Comparison of ENCODE assay signal across 8 mouse cellular contexts in genomic region chrX:8143750-8144149, GRCm38 (mm10). TPM values are rescaled to one million over a fixed set of nuclear protein-coding genes. Genes with fewer than 3 reads are reported as not detected.
DNase-seq lines count a peak whose midpoint lies in the region; ATAC-seq and TF ChIP-seq lines count a peak whose summit lies in the region.

No protein-coding gene starts in this region.

- H3K9ac ChIP-seq in kidney, embryonic 15.5 days: peak overlapping the region; percentile 79

- no peak for ATAC-seq in CD4-positive, CD25-positive, alpha-beta regulatory T cell, adult 4 months
- ATAC-seq in kidney, embryonic 15.5 days (replicated peaks; ENCODE audit: low FRiP score): no peak

- no peaks in the 10 kb centered on the region for H3K9me3 ChIP-seq in kidney, embryonic 15.5 days (replicated peaks)

- H3K4me2 ChIP-seq in kidney, embryonic 15.5 days: peak overlapping the region; percentile 74
- peak overlapping the region; percentile 70 for H3K4me2 ChIP-seq in myocyte (ENCODE audit: low read depth)

- peaks cover 46% of the 10 kb centered on the region for H3K36me3 ChIP-seq in kidney, embryonic 15.5 days
- peaks cover 21% of the 10 kb centered on the region for H3K36me3 ChIP-seq in myocyte (ENCODE audit: control insufficient read depth, insufficient read depth)

- no peak for TF ChIP-seq POLR2A in myocyte (IDR thresholded peaks at IDR 0.05; ENCODE audit: insufficient read length, low read depth)

- 66% methylated on average over 7 of the region's 7 CpGs for WGBS in kidney, embryonic 15.5 days

- peak overlapping the region; percentile 65 for H3K4me3 ChIP-seq in kidney, embryonic 15.5 days (replicated peaks)
- H3K4me3 ChIP-seq in myocyte: peak overlapping the region; percentile 90

- peaks cover 20% of the 10 kb centered on the region for H3K79me2 ChIP-seq in myocyte (ENCODE audit: control insufficient read depth, insufficient read depth)

- peak; percentile 7 for DNase-seq in CD4-positive, CD25-positive, alpha-beta regulatory T cell, adult 2 months (ENCODE audit: low read depth, low spot score)
- DNase-seq in right cerebral cortex, postnatal 14 days: peak; percentile 23
- no peak for DNase-seq in right cerebral cortex, postnatal 36 days (ENCODE audit: low spot score in 2 of 2)
- DNase-seq in T-cell, adult 2 months (ENCODE audit: low spot score): no peak
- DNase-seq in c-Kit-positive CD71-positive TER-119-positive erythroid progenitor cells, embryonic 14.5 days (ENCODE audit: low spot score): no peak

- no peaks in the 10 kb centered on the region for H3K27me3 ChIP-seq in kidney, embryonic 15.5 days
- no peaks in the 10 kb centered on the region for H3K27me3 ChIP-seq in myocyte (ENCODE audit: control insufficient read depth, insufficient read depth, insufficient read length)

- H3K27ac ChIP-seq in kidney, embryonic 15.5 days: no peak overlapping the region

- no peak overlapping the region for H3ac ChIP-seq in myocyte (ENCODE audit: control insufficient read depth, insufficient read length)

- peaks cover 10% of the 10 kb centered on the region for H3K4me1 ChIP-seq in kidney, embryonic 15.5 days

TF ChIP-seq in myocyte, 11 proteins besides CTCF, POLR2A, EP300 and RAD21:
- TF ChIP-seq MAX (IDR thresholded peaks at IDR 0.05; ENCODE audit: low read depth) (no peak), SRF (IDR thresholded peaks at IDR 0.05; ENCODE audit: control insufficient read depth, insufficient read length, low read depth) (no peak), CEBPB (IDR thresholded peaks at IDR 0.05; ENCODE audit: insufficient read depth, poor library complexity, severe bottlenecking) (no peak), TCF12 (IDR thresholded peaks at IDR 0.05; ENCODE audit: insufficient read depth, poor library complexity, severe bottlenecking) (no peak), TCF3 (IDR thresholded peaks at IDR 0.05; ENCODE audit: insufficient read length, low read depth) (no peak), USF1 (IDR thresholded peaks at IDR 0.05; ENCODE audit: low read depth) (no peak), REST (IDR thresholded peaks at IDR 0.05; ENCODE audit: insufficient read depth, insufficient read length) (no peak), MYOG (IDR thresholded peaks at IDR 0.05; ENCODE audit: control insufficient read depth in 1 of 3, insufficient read depth in 1 of 3, insufficient read length in 2 of 3, low read depth in 2 of 3) (no peak), POLR2AphosphoS2 (IDR thresholded peaks at IDR 0.05; ENCODE audit: insufficient read length, low read depth) (no peak), E2F4 (IDR thresholded peaks at IDR 0.05; ENCODE audit: insufficient read depth) (no peak), MYOD1 (IDR thresholded peaks at IDR 0.05; ENCODE audit: control insufficient read depth in 1 of 3, insufficient read length in 2 of 3, low read depth in 2 of 3) (no peak)

RNA-seq across cellular contexts. Expression of gene Rbm3, which starts 1.9 kb away (rescaled TPM):
- 100 to 1,000 TPM; 519 to 666 TPM for polyA plus RNA-seq in CD4-positive, CD25-positive, alpha-beta regulatory T cell, adult 4 months (2017; shearing (Covaris generic))
- 490 and 492 TPM in 2 replicates for polyA plus RNA-seq in kidney, embryonic 15.5 days (2015; fragmentation: Nextera tagmentation; extraction: Ambion mirVana)
- 236 TPM for polyA plus RNA-seq in myocyte (2012; fragmentation: generic; extraction: Trizol)

RNA-seq across cellular contexts. Expression of gene Wdr13, which starts 11.1 kb away (rescaled TPM):
- 10 to 100 TPM; 19.1 to 33.8 TPM for polyA plus RNA-seq in CD4-positive, CD25-positive, alpha-beta regulatory T cell, adult 4 months (2017; shearing (Covaris generic))
- polyA plus RNA-seq in kidney, embryonic 15.5 days (2015; fragmentation: Nextera tagmentation; extraction: Ambion mirVana): 22.7 and 29.3 TPM in 2 replicates
- 16.1 TPM for polyA plus RNA-seq in myocyte (2012; fragmentation: generic; extraction: Trizol)

RNA-seq across cellular contexts. Expression of gene Tbc1d25, which starts 32.2 kb away (rescaled TPM):
- polyA plus RNA-seq in CD4-positive, CD25-positive, alpha-beta regulatory T cell, adult 4 months (2017; shearing (Covaris generic)): 1 to 10 TPM; 3.2 to 4.2 TPM
- polyA plus RNA-seq in kidney, embryonic 15.5 days (2015; fragmentation: Nextera tagmentation; extraction: Ambion mirVana): 12.1 and 12.2 TPM in 2 replicates
- polyA plus RNA-seq in myocyte (2012; fragmentation: generic; extraction: Trizol): 12.5 TPM

RNA-seq across cellular contexts. Expression of gene Ebp, which starts 49.6 kb away (rescaled TPM):
- 100 to 1,000 TPM; 131 to 160 TPM for polyA plus RNA-seq in CD4-positive, CD25-positive, alpha-beta regulatory T cell, adult 4 months (2017; shearing (Covaris generic))
- polyA plus RNA-seq in kidney, embryonic 15.5 days (2015; fragmentation: Nextera tagmentation; extraction: Ambion mirVana): 34.1 and 36.9 TPM in 2 replicates
- 116 TPM for polyA plus RNA-seq in myocyte (2012; fragmentation: generic; extraction: Trizol)

RNA-seq across cellular contexts. Expression of gene Was, which starts 53.5 kb away (rescaled TPM):
- 10 to 100 TPM; 13.9 to 22.0 TPM for polyA plus RNA-seq in CD4-positive, CD25-positive, alpha-beta regulatory T cell, adult 4 months (2017; shearing (Covaris generic))
- 0.23 and 0.49 TPM in 2 replicates for polyA plus RNA-seq in kidney, embryonic 15.5 days (2015; fragmentation: Nextera tagmentation; extraction: Ambion mirVana)
- 0.19 TPM for polyA plus RNA-seq in myocyte (2012; fragmentation: generic; extraction: Trizol)

Comparison
In these comparisons a context has a peak if more than half of its experiments do, and no peak if none do; other contexts are left out.
1. DNase-seq: peak in CD4-positive, CD25-positive, alpha-beta regulatory T cell, adult 2 months (single experiment) and right cerebral cortex, postnatal 14 days (single experiment); none in right cerebral cortex, postnatal 36 days (0 of 2), T-cell, adult 2 months (single experiment) and c-Kit-positive CD71-positive TER-119-positive erythroid progenitor cells, embryonic 14.5 days (single experiment).